Mouse (Mus musculus): ENCODE results near the gene Kremen1.

DNA sequence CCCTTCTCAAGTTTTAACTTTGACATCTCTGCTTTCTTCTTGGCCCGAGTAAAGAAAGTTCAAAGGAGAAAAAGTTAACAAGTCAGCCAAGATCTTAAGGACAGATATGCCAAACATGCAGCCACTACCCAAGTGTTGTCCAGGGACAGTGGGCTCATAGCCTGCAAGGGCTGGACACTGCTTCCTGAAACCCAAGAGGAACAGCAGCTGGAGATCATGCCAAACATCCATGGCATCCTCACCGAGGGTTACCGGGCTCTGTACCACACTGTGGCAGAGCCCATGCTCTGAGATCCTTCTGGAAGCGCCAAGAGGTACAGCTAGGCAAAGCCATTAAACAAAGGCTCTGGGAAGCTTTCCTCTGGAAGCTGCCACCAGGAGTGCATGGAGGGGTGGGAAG, 13.9 kb upstream of the Kremen1 start:
- TF ChIP-seq CTCF (IDR thresholded peaks at IDR 0.05; ENCODE audit: low read depth) (no peak), EP300 (IDR thresholded peaks at IDR 0.05; ENCODE audit: low read depth) (no peak)

Measured in heart, postnatal 0 days (tissue).